Mouse (Mus musculus) myocyte (in vitro differentiated cells): ENCODE measurements around the gene Exoc3l. TPM values are rescaled to one million over a fixed set of nuclear protein-coding genes. Genes with fewer than 3 reads are reported as not detected.
A peak's percentile ranks its signal among the peaks of the same experiment; 100 is the strongest.

Experiments
- H3K27me3 ChIP-seq: one replicate; pipeline ENCODE4 v1.6.1; 2011; ENCODE audit not compliant: control insufficient read depth, insufficient read depth, insufficient read length
- H3K36me3 ChIP-seq: one replicate; pipeline ENCODE4 v1.6.1; 2011; ENCODE audit not compliant: control insufficient read depth, insufficient read depth
- H3K4me2 ChIP-seq: one replicate; pipeline ENCODE4 v1.6.1; 2011; ENCODE audit warnings: low read depth, control low read depth
- H3K4me3 ChIP-seq: one replicate; pipeline ENCODE4 v1.5.1; 2011; ENCODE audit warnings: mild to moderate bottlenecking, control low read depth, moderate library complexity
- H3K79me2 ChIP-seq: one replicate; pipeline ENCODE4 v1.6.1; 2011; ENCODE audit not compliant: control insufficient read depth, insufficient read depth
- H3ac ChIP-seq: one replicate; pipeline ENCODE4 v1.6.1; 2011; ENCODE audit not compliant: control insufficient read depth, insufficient read length
- CEBPB ChIP-seq: IDR thresholded peaks from 2 replicates; pipeline ENCODE4 v1.6.1; 2011; ENCODE audit warnings: mild to moderate bottlenecking, moderate library complexity; ENCODE audit not compliant: poor library complexity, insufficient read depth, severe bottlenecking
- E2F4 ChIP-seq: IDR thresholded peaks from one replicate; pipeline ENCODE4 v1.6.1; 2011; ENCODE audit warnings: mild to moderate bottlenecking, control low read depth, moderate library complexity; ENCODE audit not compliant: insufficient read depth
- MAX ChIP-seq: IDR thresholded peaks from one replicate; pipeline ENCODE4 v1.6.1; 2011; ENCODE audit warnings: low read depth, mild to moderate bottlenecking, control low read depth
- MYOD1 ChIP-seq, 3 experiments: IDR thresholded peaks; one replicate each; pipeline ENCODE4 v1.6.1; 2011; ENCODE audit warnings: control low read depth in 2 of 3, low read depth in 2 of 3, mild to moderate bottlenecking in 2 of 3, moderate library complexity in 1 of 3; ENCODE audit not compliant: insufficient read length in 2 of 3, control insufficient read depth in 1 of 3
- MYOG ChIP-seq, 3 experiments: IDR thresholded peaks; one replicate each; pipeline ENCODE4 v1.6.1; 2011; ENCODE audit warnings: control low read depth in 2 of 3, low read depth in 2 of 3, mild to moderate bottlenecking in 2 of 3; ENCODE audit not compliant: insufficient read length in 2 of 3, control insufficient read depth in 1 of 3, insufficient read depth in 1 of 3
- POLR2A ChIP-seq: IDR thresholded peaks from one replicate; pipeline ENCODE4 v1.6.1; 2011; ENCODE audit warnings: low read depth, mild to moderate bottlenecking, control low read depth, moderate library complexity; ENCODE audit not compliant: insufficient read length
- POLR2AphosphoS2 ChIP-seq: IDR thresholded peaks from one replicate; pipeline ENCODE4 v1.6.1; 2011; ENCODE audit warnings: low read depth, control low read depth; ENCODE audit not compliant: insufficient read length
- REST ChIP-seq: IDR thresholded peaks from one replicate; pipeline ENCODE4 v1.6.1; 2011; ENCODE audit warnings: mild to moderate bottlenecking, control low read depth, moderate library complexity; ENCODE audit not compliant: insufficient read depth, insufficient read length
- SRF ChIP-seq: IDR thresholded peaks from one replicate; pipeline ENCODE4 v1.6.1; 2011; ENCODE audit warnings: low read depth; ENCODE audit not compliant: control insufficient read depth, insufficient read length
- TCF12 ChIP-seq: IDR thresholded peaks from one replicate; pipeline ENCODE4 v1.6.1; 2011; ENCODE audit warnings: mild to moderate bottlenecking, control low read depth; ENCODE audit not compliant: poor library complexity, insufficient read depth, severe bottlenecking
- TCF3 ChIP-seq: IDR thresholded peaks from one replicate; pipeline ENCODE4 v1.6.1; 2011; ENCODE audit warnings: low read depth, control low read depth; ENCODE audit not compliant: insufficient read length
- USF1 ChIP-seq: IDR thresholded peaks from one replicate; pipeline ENCODE4 v1.6.1; 2011; ENCODE audit warnings: low read depth, mild to moderate bottlenecking, control low read depth, moderate library complexity
- polyA plus RNA-seq: library from polyadenylated mRNA; unstranded; fragments of >200 nt; fragmentation: generic; extraction: Trizol; gene quantifications from one replicate; pipeline ENCODE4 v1.2.1, GENCODE M21; 2012; ENCODE audit warnings: missing spikeins

The Exoc3l gene
- polyA plus RNA-seq, 1 experiment: 23.4 TPM

- no peaks in the 10 kb centered on the region for H3K79me2 ChIP-seq
- H3K4me2 ChIP-seq: no peak overlapping the region
- no peaks in the 10 kb centered on the region for H3K27me3 ChIP-seq
- peaks cover 33% of the 10 kb centered on the region for H3K36me3 ChIP-seq
- H3K4me3 ChIP-seq: no peak overlapping the region
- TF ChIP-seq POLR2A (no peak), TCF3 (no peak), POLR2AphosphoS2 (peak; percentile 20)
- H3ac ChIP-seq: no peak overlapping the region
These were observed 11.8 kb upstream of the Exoc3l start for GRCm38 (mm10) chr8:105307670-105308069.

- Histone ChIP-seq H3K79me2 (no peaks in the 10 kb centered on the region), H3K27me3 (no peaks in the 10 kb centered on the region), H3K4me2 (no peak overlapping the region), H3K4me3 (no peak overlapping the region), H3ac (no peak overlapping the region), H3K36me3 (peaks cover 41% of the 10 kb centered on the region)
- TF ChIP-seq CEBPB: no peak
- TF ChIP-seq POLR2AphosphoS2: peak; percentile 20
- TF ChIP-seq TCF3: no peak
- no peak for TF ChIP-seq MYOG (IDR thresholded peaks at IDR 0.05; ENCODE audit: control insufficient read depth in 1 of 3, insufficient read depth in 1 of 3, insufficient read length in 2 of 3, low read depth in 2 of 3)
These were observed 10.3 kb upstream of the Exoc3l start for GRCm38 (mm10) chr8:105306146-105306691.

- peaks cover 45% of the 10 kb centered on the region for H3K36me3 ChIP-seq
- H3K79me2 ChIP-seq: peaks cover 5% of the 10 kb centered on the region
- no peaks in the 10 kb centered on the region for H3K27me3 ChIP-seq
- H3K4me3 ChIP-seq: no peak within 1 kb of the TSS
- peak within 1 kb of the TSS; percentile 24 for H3K4me2 ChIP-seq
- no peak for TF ChIP-seq SRF
- no peak for TF ChIP-seq USF1
- TF ChIP-seq REST: no peak
- no peak for TF ChIP-seq MYOG (IDR thresholded peaks at IDR 0.05; ENCODE audit: control insufficient read depth in 1 of 3, insufficient read depth in 1 of 3, insufficient read length in 2 of 3, low read depth in 2 of 3)
- TF ChIP-seq POLR2A: peak; percentile 60
- no peak for TF ChIP-seq E2F4
- no peak for TF ChIP-seq TCF3
- no peak for TF ChIP-seq TCF12
- TF ChIP-seq CEBPB: no peak
- no peak for TF ChIP-seq MAX
- TF ChIP-seq POLR2AphosphoS2: peak; percentile 91
- no peak within 1 kb of the TSS for H3ac ChIP-seq
These were observed 9.6 kb upstream of the Exoc3l start, which contains the start of gene Elmo3 for GRCm38 (mm10) chr8:105305211-105306145. TSS of gene Elmo3 (plus strand) at chr8:105305601.

- peaks cover 11% of the 10 kb centered on the region for H3K79me2 ChIP-seq
- H3K4me3 ChIP-seq: no peak overlapping the region
- H3K27me3 ChIP-seq: no peaks in the 10 kb centered on the region
- peak in 1 of 3 experiments; percentile 22 for TF ChIP-seq MYOG (IDR thresholded peaks at IDR 0.05; ENCODE audit: control insufficient read depth in 1 of 3, insufficient read depth in 1 of 3, insufficient read length in 2 of 3, low read depth in 2 of 3)
- peak; percentile 37 for TF ChIP-seq TCF12
- peak; percentile 98 for TF ChIP-seq POLR2AphosphoS2
- peak; percentile 4 for TF ChIP-seq TCF3
- peak; percentile 55 for TF ChIP-seq POLR2A
- TF ChIP-seq REST: no peak
- no peak for TF ChIP-seq E2F4
- TF ChIP-seq MYOD1 (IDR thresholded peaks at IDR 0.05; ENCODE audit: control insufficient read depth in 1 of 3, insufficient read length in 2 of 3, low read depth in 2 of 3): peak; percentile 75 to 92 (median 88)
- H3K4me2 ChIP-seq: peak overlapping the region; percentile 24
- no peak overlapping the region for H3ac ChIP-seq
- peaks cover 49% of the 10 kb centered on the region for H3K36me3 ChIP-seq
These were observed 8.7 kb upstream of the Exoc3l start for GRCm38 (mm10) chr8:105304325-105305210.

- TF ChIP-seq POLR2AphosphoS2: no peak
- TF ChIP-seq SRF: no peak
- TF ChIP-seq USF1: no peak
- no peak for TF ChIP-seq MYOD1 (IDR thresholded peaks at IDR 0.05; ENCODE audit: control insufficient read depth in 1 of 3, insufficient read length in 2 of 3, low read depth in 2 of 3)
- TF ChIP-seq MAX: no peak
- no peak for TF ChIP-seq REST
- TF ChIP-seq E2F4: no peak
- no peak for TF ChIP-seq CEBPB
- TF ChIP-seq TCF12: no peak
- TF ChIP-seq MYOG (IDR thresholded peaks at IDR 0.05; ENCODE audit: control insufficient read depth in 1 of 3, insufficient read depth in 1 of 3, insufficient read length in 2 of 3, low read depth in 2 of 3): no peak
- no peak for TF ChIP-seq TCF3
- no peak for TF ChIP-seq POLR2A
- H3K27me3 ChIP-seq: no peaks in the 10 kb centered on the region
- peaks cover 52% of the 10 kb centered on the region for H3K36me3 ChIP-seq
- H3K79me2 ChIP-seq: peaks cover 16% of the 10 kb centered on the region
- no peak overlapping the region for H3ac ChIP-seq
- no peak overlapping the region for H3K4me2 ChIP-seq
- H3K4me3 ChIP-seq: no peak overlapping the region
These were observed 8.0 kb upstream of the Exoc3l start for GRCm38 (mm10) chr8:105303874-105304273.
